16 mouse cellular contexts compared by ENCODE assay signal in genomic region chr17:24259702-24260101, GRCm38 (mm10). TPM values are rescaled to one million over a fixed set of nuclear protein-coding genes. Genes with fewer than 3 reads are reported as not detected.
DNase-seq lines count a peak whose midpoint lies in the region; ATAC-seq and TF ChIP-seq lines count a peak whose summit lies in the region.
"Had no signal": no experiment of that assay in that cellular context is flagged by ENCODE, and none has a peak within 500 bp of the region (broad histone marks: within the 10 kb centered on the region; RNA-seq: fewer than 3 reads in every experiment).

No protein-coding gene starts in this region.

- 14% methylated on average over 5 of the region's 5 CpGs for WGBS in spleen, adult 2 months
- 54% methylated on average over 5 of the region's 5 CpGs for WGBS in liver, embryonic 11.5 days

- peaks cover 5% of the 10 kb centered on the region; the same call in 1 of the 2 replicates for H3K4me1 ChIP-seq in spleen, adult 2 months (ENCODE audit: control insufficient read depth, insufficient read depth, insufficient read length)
- no peaks in the 10 kb centered on the region for H3K4me1 ChIP-seq in liver, embryonic 11.5 days (replicated peaks; ENCODE audit: control insufficient read depth, insufficient read depth, low read length)
- H3K4me1 ChIP-seq: embryonic facial prominence, embryonic 13.5 days; forebrain, embryonic 12.5 days; heart, embryonic 12.5 days; hindbrain, embryonic 13.5 days had no signal

- TF ChIP-seq CTCF in spleen, adult 2 months (IDR thresholded peaks at IDR 0.05; ENCODE audit: extremely low read depth, insufficient read depth, insufficient read length, insufficient replicate concordance): no peak

- no peaks in the 10 kb centered on the region for H3K9me3 ChIP-seq in liver, embryonic 11.5 days (ENCODE audit: control insufficient read depth, low read length)
- H3K9me3 ChIP-seq: embryonic facial prominence, embryonic 13.5 days; forebrain, embryonic 12.5 days; heart, embryonic 12.5 days; hindbrain, embryonic 13.5 days had no signal

- no peak overlapping the region for H3K4me2 ChIP-seq in liver, embryonic 11.5 days
- H3K4me2 ChIP-seq: embryonic facial prominence, embryonic 13.5 days; forebrain, embryonic 12.5 days; heart, embryonic 12.5 days; hindbrain, embryonic 13.5 days had no signal

- H3K4me3 ChIP-seq in spleen, adult 2 months (ENCODE audit: extremely low read depth, insufficient read depth, insufficient read length): no peak overlapping the region
- H3K4me3 ChIP-seq in liver, embryonic 11.5 days (ENCODE audit: low read depth, low read length): no peak overlapping the region
- H3K4me3 ChIP-seq: embryonic facial prominence, embryonic 13.5 days; forebrain, embryonic 12.5 days; heart, embryonic 12.5 days; hindbrain, embryonic 13.5 days had no signal

- H3K9ac ChIP-seq in liver, embryonic 11.5 days (ENCODE audit: low read depth, low read length): no peak overlapping the region
- H3K9ac ChIP-seq: embryonic facial prominence, embryonic 13.5 days; forebrain, embryonic 12.5 days; heart, embryonic 12.5 days; hindbrain, embryonic 13.5 days had no signal

- no peak for DNase-seq in spleen, adult 2 months (ENCODE audit: low read depth in 1 of 2, low spot score in 2 of 2)
- no peak for DNase-seq in spleen, postnatal 4 days (ENCODE audit: low spot score in 2 of 2)
- DNase-seq in liver, embryonic 11.5 days (ENCODE audit: low spot score): no peak
- DNase-seq in cerebellum, adult 8-10 months: no peak
- DNase-seq: cerebellum, adult 18-20 months; cerebellum, postnatal 14 days; gastrocnemius, postnatal 10 days; heart, postnatal 4 days had no signal

- peak; percentile 44 to 79 for ATAC-seq in hematopoietic stem cell, adult 5-6 weeks (replicated peaks in 1 of 2; ENCODE audit: insufficient read depth in 1 of 2, low FRiP score in 2 of 2, low TSS enrichment in 1 of 2, low read depth in 1 of 2, poor library complexity in 2 of 2, severe bottlenecking in 2 of 2)
- 0 out of 2 replicates have a peak, but pooled peaks have one; percentile 43 for ATAC-seq in monocyte, adult 5-6 weeks (replicated peaks; ENCODE audit: insufficient number of reproducible peaks, low FRiP score, low TSS enrichment, poor library complexity, severe bottlenecking)
- ATAC-seq in liver, embryonic 11.5 days (replicated peaks; ENCODE audit: low FRiP score): no peak
- ATAC-seq: forebrain, embryonic 16.5 days; hindbrain, postnatal 0 days had no signal

- TF ChIP-seq POLR2A in spleen, adult 2 months (IDR thresholded peaks at IDR 0.05; ENCODE audit: low read depth, low read length): no peak

- no peaks in the 10 kb centered on the region for H3K36me3 ChIP-seq in spleen, adult 2 months (ENCODE audit: control insufficient read depth, insufficient read depth, low read length)
- H3K36me3 ChIP-seq in liver, embryonic 11.5 days (ENCODE audit: control insufficient read depth, insufficient read depth, low read length): no peaks in the 10 kb centered on the region
- H3K36me3 ChIP-seq: embryonic facial prominence, embryonic 13.5 days; forebrain, embryonic 12.5 days; heart, embryonic 12.5 days; hindbrain, embryonic 13.5 days had no signal

- H3K27me3 ChIP-seq in spleen, adult 2 months (ENCODE audit: control insufficient read depth, insufficient read depth, low read length): no peaks in the 10 kb centered on the region
- H3K27me3 ChIP-seq in liver, embryonic 11.5 days (replicated peaks; ENCODE audit: control insufficient read depth, insufficient read depth, low read length): no peaks in the 10 kb centered on the region
- H3K27me3 ChIP-seq: embryonic facial prominence, embryonic 13.5 days; forebrain, embryonic 12.5 days; heart, embryonic 12.5 days; hindbrain, embryonic 13.5 days had no signal

- H3K27ac ChIP-seq in spleen, adult 2 months (ENCODE audit: insufficient read depth, low read length): peak overlapping the region; percentile 46; the same call in 1 of the 2 replicates
- no peak overlapping the region for H3K27ac ChIP-seq in liver, embryonic 11.5 days (ENCODE audit: low read depth, low read length)
- H3K27ac ChIP-seq: embryonic facial prominence, embryonic 13.5 days; forebrain, embryonic 12.5 days; hindbrain, embryonic 13.5 days; hindbrain, postnatal 0 days had no signal

RNA-seq across cellular contexts. Expression of gene Ccnf, which starts 8.4 kb away (rescaled TPM):
- polyA plus RNA-seq in spleen, adult 2 months (2012; rRNA removed): 9.7 and 11.1 TPM in 2 replicates
- 18.1 and 21.1 TPM in 2 replicates for total RNA-seq in hematopoietic stem cell, adult 5-6 weeks (2017)
- 1.6 to 4.6 TPM (median 2.0 TPM) in 3 replicates for total RNA-seq in monocyte, adult 5-6 weeks (2017)
- 95.6 and 107 TPM in 2 replicates for polyA plus RNA-seq in liver, embryonic 11.5 days (2014; fragmentation: Nextera tagmentation; extraction: Ambion mirVana)

RNA-seq across cellular contexts. Expression of gene Tedc2, which starts 39.1 kb away (rescaled TPM):
- 7.5 and 10.8 TPM in 2 replicates for polyA plus RNA-seq in spleen, adult 2 months (2012; rRNA removed)
- total RNA-seq in hematopoietic stem cell, adult 5-6 weeks (2017): 16.1 and 23.7 TPM in 2 replicates
- 2.9 to 6.6 TPM (median 3.1 TPM) in 3 replicates for total RNA-seq in monocyte, adult 5-6 weeks (2017)
- polyA plus RNA-seq in liver, embryonic 11.5 days (2014; fragmentation: Nextera tagmentation; extraction: Ambion mirVana): 16.6 and 17.2 TPM in 2 replicates

RNA-seq across cellular contexts. Expression of gene Ntn3, which starts 50.4 kb away (rescaled TPM):
- 0.82 and 1.4 TPM in 2 replicates for polyA plus RNA-seq in spleen, adult 2 months (2012; rRNA removed)
- total RNA-seq in hematopoietic stem cell, adult 5-6 weeks (2017): 0.20 and 0.63 TPM in 2 replicates
- total RNA-seq in monocyte, adult 5-6 weeks (2017): not detected in 3 replicates
- 2.3 and 2.7 TPM in 2 replicates for polyA plus RNA-seq in liver, embryonic 11.5 days (2014; fragmentation: Nextera tagmentation; extraction: Ambion mirVana)

RNA-seq across cellular contexts. Expression of gene Tbc1d24, which starts 54.3 kb away (rescaled TPM):
- 5.9 and 6.8 TPM in 2 replicates for polyA plus RNA-seq in spleen, adult 2 months (2012; rRNA removed)
- total RNA-seq in hematopoietic stem cell, adult 5-6 weeks (2017): 7.4 and 7.8 TPM in 2 replicates
- total RNA-seq in monocyte, adult 5-6 weeks (2017): 0.68 to 1.0 TPM (median 0.96 TPM) in 3 replicates
- polyA plus RNA-seq in liver, embryonic 11.5 days (2014; fragmentation: Nextera tagmentation; extraction: Ambion mirVana): 13.3 and 14.5 TPM in 2 replicates
